Mouse (Mus musculus) lung, postnatal 0 days (tissue): Measurements from ENCODE around the gene Akr1c20. TPM values are rescaled to one million over a fixed set of nuclear protein-coding genes. Genes with fewer than 3 reads are reported as not detected.

Experiments
- ATAC-seq: fragments of 200-750 bp; cut with Nextera tagmentation; 2 replicates; pipeline ENCODE4 v1.8.0; 2017; ENCODE audit warnings: moderate library complexity
- DNase-seq: peaks from one replicate; pipeline ENCODE4 v3.0.0-alpha.2; 2016; ENCODE audit warnings: low spot score
- H3K27ac ChIP-seq: fragments of 300-500 bp; sonication (generic); 2 replicates; pipeline ENCODE4 v1.5.1; 2014; ENCODE audit warnings: antibody characterized with exemption, mild to moderate bottlenecking, low read length, mixed read lengths
- H3K27me3 ChIP-seq: fragments of 300-500 bp; sonication (generic); replicated peaks from 2 replicates; pipeline ENCODE4 v1.6.1; 2014; ENCODE audit warnings: low read length, mixed read lengths; ENCODE audit not compliant: insufficient read depth
- H3K36me3 ChIP-seq: fragments of 300-500 bp; sonication (generic); 2 replicates; pipeline ENCODE4 v1.6.1; 2014; ENCODE audit warnings: low read length, mixed read lengths; ENCODE audit not compliant: insufficient read depth
- H3K4me1 ChIP-seq: fragments of 300-500 bp; sonication (generic); 2 replicates; pipeline ENCODE4 v1.6.1; 2014; ENCODE audit warnings: antibody characterized with exemption, low read depth, low read length, mixed read lengths; ENCODE audit not compliant: insufficient read depth
- H3K4me2 ChIP-seq: fragments of 300-500 bp; sonication (generic); replicated peaks from 2 replicates; pipeline ENCODE4 v1.6.1; 2014; ENCODE audit warnings: low read depth, mild to moderate bottlenecking, low read length, moderate library complexity, mixed read lengths
- H3K4me3 ChIP-seq: fragments of 300-500 bp; sonication (generic); 2 replicates; pipeline ENCODE4 v1.5.1; 2014; ENCODE audit warnings: low read depth, low read length
- H3K9ac ChIP-seq: fragments of 300-500 bp; sonication (generic); replicated peaks from 2 replicates; pipeline ENCODE4 v1.6.1; 2014; ENCODE audit warnings: low read depth, mild to moderate bottlenecking
- H3K9me3 ChIP-seq: fragments of 300-500 bp; sonication (generic); 2 replicates; pipeline ENCODE4 v1.6.1; 2016; ENCODE audit warnings: low read length, mixed read lengths
- CTCF ChIP-seq: IDR thresholded peaks from 2 replicates; pipeline ENCODE4 v1.5.1; 2016; ENCODE audit warnings: antibody characterized with exemption, mild to moderate bottlenecking
- EP300 ChIP-seq: IDR thresholded peaks from 2 replicates; pipeline ENCODE4 v1.6.1; 2016; ENCODE audit warnings: antibody characterized with exemption, mild to moderate bottlenecking, control low read depth
- WGBS: fragments of 180-500 bp; shearing (Covaris S2); extraction: QIAGEN DNeasy Blood & Tissue Kit; methylation state at CpG from one replicate; pipeline ENCODE4 v1.1.7; 2014; 5-methylcytosine and 5-hydroxymethylcytosine counted together
- polyA plus RNA-seq: library from polyadenylated mRNA; unstranded; fragments of >200 nt; fragmentation: Nextera tagmentation; extraction: Ambion mirVana; gene quantifications from 2 replicates; pipeline ENCODE4 v1.2.1, GENCODE M21; 2015

The Akr1c20 gene
- polyA plus RNA-seq, result not detected in 2 replicates

DNA sequence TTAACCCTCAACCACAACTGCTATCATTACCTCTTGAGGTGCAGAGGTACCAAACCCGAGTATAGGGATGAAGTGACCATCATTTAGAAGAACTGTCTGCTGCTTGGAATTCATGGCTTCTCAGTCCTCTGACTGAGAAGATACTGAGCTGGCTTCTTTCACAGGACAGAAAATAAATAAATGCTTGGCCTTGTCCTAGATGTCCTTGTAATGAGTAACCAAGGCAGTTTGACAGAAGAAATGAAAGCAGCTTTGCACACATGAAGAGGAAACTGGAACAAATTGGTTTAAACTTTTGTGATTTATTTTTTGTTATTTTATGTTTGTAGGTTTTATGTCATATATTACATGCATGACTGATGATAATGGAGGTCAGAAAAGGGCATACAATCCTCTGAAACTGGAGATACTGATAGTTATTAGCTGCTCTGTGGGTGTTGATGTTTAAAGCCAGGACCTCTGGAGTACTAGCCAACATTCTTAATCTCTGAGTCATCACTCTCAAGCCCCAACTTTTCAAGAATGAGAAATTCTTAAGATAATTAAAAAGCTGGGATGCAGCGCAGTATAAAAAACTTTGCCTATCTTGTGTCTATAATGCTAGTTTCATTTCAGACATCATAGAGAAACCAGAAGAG, at the start of gene Akr1c20:
Gene Akr1c20, minus strand, starts transcription at position 145 of the 638 bp plus-strand sequence.
- Histone ChIP-seq H3K9me3 (no peaks in the 10 kb centered on the region), H3K36me3 (no peaks in the 10 kb centered on the region), H3K4me2 (no peak within 1 kb of the TSS), H3K9ac (no peak within 1 kb of the TSS), H3K4me3 (no peak within 1 kb of the TSS), H3K27me3 (no peaks in the 10 kb centered on the region), H3K4me1 (no peaks in the 10 kb centered on the region), H3K27ac (no peak within 1 kb of the TSS)
- 63% methylated on average over 2 of the region's 2 CpGs for WGBS
- ATAC-seq (no peak), DNase-seq (no peak)
- TF ChIP-seq CTCF (no peak), EP300 (no peak)

DNA sequence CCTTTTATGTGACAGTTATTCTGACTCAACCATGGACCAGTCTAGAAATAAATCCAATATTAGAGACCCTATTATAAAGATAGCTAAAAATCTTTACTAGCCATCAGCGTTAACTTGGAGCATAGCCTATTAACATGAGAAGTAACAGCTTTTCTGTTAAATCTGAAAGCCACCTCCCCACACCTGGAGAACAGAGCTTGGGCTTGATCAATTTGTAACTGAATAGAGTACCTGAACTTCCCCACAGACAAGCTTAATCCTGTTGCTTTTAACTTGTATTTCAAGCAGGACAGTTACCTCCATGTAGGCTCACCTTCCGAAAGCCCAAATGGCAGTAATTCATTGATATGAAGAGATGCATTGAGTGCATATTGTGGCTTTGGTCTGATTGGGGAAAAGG, 42.9 kb upstream of the Akr1c20 start:
- no peak overlapping the region for H3K27ac ChIP-seq
- no peaks in the 10 kb centered on the region for H3K9me3 ChIP-seq
- H3K4me1 ChIP-seq, result no peaks in the 10 kb centered on the region
- ATAC-seq (no peak), DNase-seq (no peak)
- TF ChIP-seq EP300, result no peak
- TF ChIP-seq CTCF, result no peak
- no peaks in the 10 kb centered on the region for H3K27me3 ChIP-seq
- H3K4me3 ChIP-seq, result no peak overlapping the region
- no peaks in the 10 kb centered on the region for H3K36me3 ChIP-seq
- H3K4me2 ChIP-seq, result no peak overlapping the region
- WGBS, result 89% methylated on average over 2 of the region's 2 CpGs
- H3K9ac ChIP-seq, result no peak overlapping the region

DNA sequence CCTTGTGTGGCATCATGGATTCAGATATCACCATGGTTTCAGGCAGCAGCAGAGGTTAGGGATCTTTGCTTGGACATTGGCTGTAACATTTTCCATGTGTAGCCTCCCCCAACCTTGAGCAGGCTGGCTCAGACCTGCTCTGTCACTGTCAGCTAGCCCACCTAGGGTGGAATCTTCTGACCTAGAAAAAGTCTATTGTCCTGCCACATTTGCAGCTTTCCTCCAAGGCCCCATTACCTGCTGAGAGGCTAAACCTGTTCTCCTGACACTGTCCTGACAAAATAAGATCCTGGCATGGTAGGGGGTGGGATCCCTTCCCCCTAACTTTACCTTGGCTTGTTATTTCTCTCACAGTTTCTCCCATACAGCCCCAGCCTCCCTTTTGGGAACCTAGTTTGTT, 37.4 kb upstream of the Akr1c20 start:
- Histone ChIP-seq H3K4me1 (no peaks in the 10 kb centered on the region), H3K9me3 (no peaks in the 10 kb centered on the region), H3K27ac (no peak overlapping the region), H3K4me3 (no peak overlapping the region), H3K27me3 (no peaks in the 10 kb centered on the region), H3K9ac (no peak overlapping the region), H3K4me2 (no peak overlapping the region), H3K36me3 (no peaks in the 10 kb centered on the region)
- no peak for TF ChIP-seq CTCF
- no peak for TF ChIP-seq EP300
- ATAC-seq, result no peak
- no peak for DNase-seq

- Histone ChIP-seq H3K4me3 (no peak overlapping the region), H3K36me3 (no peaks in the 10 kb centered on the region), H3K9me3 (no peaks in the 10 kb centered on the region), H3K27ac (no peak overlapping the region), H3K27me3 (no peaks in the 10 kb centered on the region), H3K4me2 (no peak overlapping the region), H3K9ac (no peak overlapping the region), H3K4me1 (no peaks in the 10 kb centered on the region)
- TF ChIP-seq EP300 (no peak), CTCF (no peak)
- WGBS, result 65% methylated on average over 1 of the region's 1 CpGs
- DNase-seq (no peak), ATAC-seq (no peak)
These were observed 36.0 kb upstream of the Akr1c20 start for GRCm38 (mm10) chr13:4559143-4559542.

DNA sequence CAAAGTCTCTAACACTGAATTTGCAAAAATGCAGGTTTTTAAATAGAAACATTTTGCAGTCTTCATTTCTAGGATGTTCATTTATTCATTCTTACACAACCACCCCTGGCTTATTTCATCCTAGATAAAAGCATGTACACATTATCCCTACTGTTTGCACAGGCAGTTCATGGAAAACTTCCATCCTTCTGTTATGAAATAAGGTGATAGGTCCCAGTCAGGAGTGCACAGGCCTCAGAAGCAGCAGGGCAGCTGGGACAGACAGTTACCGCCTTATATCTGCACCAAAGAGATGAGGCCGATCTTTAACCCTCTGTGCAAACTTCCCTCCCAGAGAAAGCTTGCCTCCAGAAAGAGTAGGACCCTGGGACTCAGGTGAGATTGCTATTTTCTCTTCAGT, 8.3 kb downstream of the Akr1c20 start:
- Histone ChIP-seq H3K4me1 (no peaks in the 10 kb centered on the region), H3K4me3 (no peak overlapping the region), H3K9me3 (no peaks in the 10 kb centered on the region), H3K36me3 (no peaks in the 10 kb centered on the region), H3K27ac (no peak overlapping the region), H3K9ac (no peak overlapping the region), H3K27me3 (no peaks in the 10 kb centered on the region), H3K4me2 (no peak overlapping the region)
- no peak for ATAC-seq
- WGBS, result 82% methylated on average over 2 of the region's 2 CpGs
- TF ChIP-seq EP300, result no peak
- no peak for DNase-seq

GRCm38 (mm10) chr13:4467896-4468295, 55.2 kb downstream of the Akr1c20 start:
- Histone ChIP-seq H3K4me2 (no peak overlapping the region), H3K27ac (no peak overlapping the region), H3K36me3 (no peaks in the 10 kb centered on the region), H3K9me3 (no peaks in the 10 kb centered on the region), H3K9ac (no peak overlapping the region), H3K4me3 (no peak overlapping the region), H3K4me1 (no peaks in the 10 kb centered on the region), H3K27me3 (no peaks in the 10 kb centered on the region)
- 50% methylated on average over 1 of the region's 1 CpGs for WGBS
- TF ChIP-seq CTCF (no peak), EP300 (no peak)
- ATAC-seq (no peak), DNase-seq (no peak)

- ATAC-seq, result no peak
- TF ChIP-seq CTCF, result no peak
- TF ChIP-seq EP300, result no peak
- Histone ChIP-seq H3K27ac (no peak overlapping the region), H3K4me3 (no peak overlapping the region), H3K4me1 (no peaks in the 10 kb centered on the region), H3K4me2 (no peak overlapping the region), H3K9ac (no peak overlapping the region), H3K36me3 (no peaks in the 10 kb centered on the region), H3K9me3 (no peaks in the 10 kb centered on the region), H3K27me3 (no peaks in the 10 kb centered on the region)
- DNase-seq, result no peak
- WGBS, result 86% methylated on average over 2 of the region's 2 CpGs
These were observed 57.5 kb downstream of the Akr1c20 start for GRCm38 (mm10) chr13:4465641-4466040.

Other genes starting within 250 kb of the Akr1c20 start
- 0.87 and 1.2 TPM in 2 replicates for gene Akr1c12, start 243.9 kb downstream of the Akr1c20 start, polyA plus RNA-seq
- not detected in 2 replicates for gene Akr1c6, start 89.0 kb downstream of the Akr1c20 start, polyA plus RNA-seq
- not detected in 2 replicates for gene Akr1c21, start 50.7 kb upstream of the Akr1c20 start, polyA plus RNA-seq
- 22.7 and 27.5 TPM in 2 replicates for gene Akr1e1, start 85.8 kb upstream of the Akr1c20 start, polyA plus RNA-seq